Mouse (Mus musculus) midbrain, embryonic 16.5 days (tissue): ENCODE measurements around the gene Gtf2a1. TPM values are rescaled to one million over a fixed set of nuclear protein-coding genes. Genes with fewer than 3 reads are reported as not detected.
A peak's percentile ranks its signal among the peaks of the same experiment; 100 is the strongest.

Experiments
- ATAC-seq: fragments of 200-750 bp; cut with Nextera tagmentation; 2 replicates; pipeline ENCODE4 v1.8.0; 2017; ENCODE audit warnings: moderate TSS enrichment
- H3K27ac ChIP-seq: fragments of 300-500 bp; sonication (generic); 2 replicates; pipeline ENCODE4 v1.5.1; 2014; ENCODE audit warnings: mild to moderate bottlenecking, low read length, mixed read lengths
- H3K27me3 ChIP-seq: fragments of 300-500 bp; sonication (generic); 2 replicates; pipeline ENCODE4 v1.6.1; 2014; ENCODE audit warnings: low read depth, low read length, mixed read lengths; ENCODE audit not compliant: control insufficient read depth, insufficient read depth
- H3K36me3 ChIP-seq: fragments of 300-500 bp; sonication (generic); 2 replicates; pipeline ENCODE4 v1.6.1; 2014; ENCODE audit warnings: mild to moderate bottlenecking, low read length, moderate library complexity, mixed read lengths; ENCODE audit not compliant: control insufficient read depth, insufficient read depth
- H3K4me1 ChIP-seq: fragments of 300-500 bp; sonication (generic); 2 replicates; pipeline ENCODE4 v1.6.1; 2014; ENCODE audit warnings: mild to moderate bottlenecking, low read length, mixed read lengths; ENCODE audit not compliant: control insufficient read depth, insufficient read depth
- H3K4me2 ChIP-seq: fragments of 300-500 bp; sonication (generic); 2 replicates; pipeline ENCODE4 v1.6.1; 2014; ENCODE audit warnings: mild to moderate bottlenecking, low read length, mixed read lengths
- H3K4me3 ChIP-seq: fragments of 300-500 bp; sonication (generic); 2 replicates; pipeline ENCODE4 v1.5.1; 2014; ENCODE audit warnings: low read depth, mild to moderate bottlenecking, low read length, moderate library complexity, mixed read lengths
- H3K9ac ChIP-seq: fragments of 300-500 bp; sonication (generic); 2 replicates; pipeline ENCODE4 v1.6.1; 2014; ENCODE audit warnings: low read depth, low read length, mixed read lengths
- H3K9me3 ChIP-seq: fragments of 300-500 bp; sonication (generic); replicated peaks from 2 replicates; pipeline ENCODE4 v1.6.1; 2014; ENCODE audit warnings: mild to moderate bottlenecking, low read length, mixed read lengths; ENCODE audit not compliant: control insufficient read depth, poor library complexity, severe bottlenecking
- WGBS: fragments of 180-500 bp; shearing (Covaris S2); extraction: QIAGEN DNeasy Blood & Tissue Kit; methylation state at CpG from one replicate; pipeline ENCODE4 v1.1.7; 2014; 5-methylcytosine and 5-hydroxymethylcytosine counted together
- polyA plus RNA-seq: library from polyadenylated mRNA; unstranded; fragments of >200 nt; fragmentation: Nextera tagmentation; extraction: Ambion mirVana; gene quantifications from 2 replicates; pipeline ENCODE4 v1.2.1, GENCODE M21; 2015

Gene Gtf2a1
- polyA plus RNA-seq = 68.0 and 72.2 TPM in 2 replicates

DNA sequence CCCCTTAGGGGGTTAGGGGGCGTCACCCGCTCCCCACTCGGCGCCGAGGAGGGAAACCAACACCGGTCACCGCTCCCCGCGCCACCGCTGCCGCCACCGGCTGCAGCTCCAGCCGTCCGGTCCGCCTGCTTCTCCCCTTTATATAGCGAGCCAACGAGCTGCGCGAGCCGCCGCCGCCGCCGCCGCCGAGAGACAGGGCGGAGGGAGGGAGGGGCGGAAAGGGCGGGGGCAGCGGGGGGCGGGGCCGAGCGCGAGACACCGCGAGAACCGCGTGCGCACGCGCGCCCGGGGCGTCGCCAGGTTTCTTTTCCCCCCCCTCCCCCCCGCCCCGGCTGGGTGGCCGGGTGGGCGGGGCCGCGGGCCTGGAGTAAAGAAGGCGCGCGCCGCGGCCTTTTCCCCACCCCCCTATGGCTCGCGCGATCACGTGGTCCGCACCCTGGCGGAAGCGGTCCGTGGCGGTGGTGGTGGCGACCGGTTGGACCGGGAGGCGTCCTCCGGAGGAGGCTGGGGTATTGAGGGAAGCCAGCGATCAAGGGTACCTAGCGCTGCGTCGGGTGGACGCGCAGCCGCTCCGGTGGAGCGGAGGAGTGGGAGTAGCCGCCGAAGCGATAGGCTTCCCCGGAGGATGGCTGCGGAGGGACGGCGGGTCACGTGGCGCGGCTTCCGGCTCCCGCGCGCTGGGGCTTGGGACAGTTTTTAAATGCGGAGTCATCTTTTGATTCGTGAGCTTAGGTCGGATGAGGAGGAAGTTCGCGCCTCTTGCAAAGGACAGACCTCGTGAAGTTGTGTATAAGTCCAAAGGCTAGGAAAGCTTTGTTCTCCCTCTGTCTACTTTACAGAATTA is at the start of gene Gtf2a1:
Gene Gtf2a1, minus strand, starts transcription at position 641 of the 844 bp plus-strand sequence.
- H3K9me3 ChIP-seq = no peaks in the 10 kb centered on the region
- peak within 1 kb of the TSS; percentile 71 for H3K4me2 ChIP-seq
- H3K27ac ChIP-seq = peak within 1 kb of the TSS; percentile 100
- peak; percentile 86 for ATAC-seq
- H3K27me3 ChIP-seq = no peaks in the 10 kb centered on the region
- H3K9ac ChIP-seq = peak within 1 kb of the TSS; percentile 99
- H3K4me1 ChIP-seq = peaks cover 15% of the 10 kb centered on the region
- H3K36me3 ChIP-seq = no peaks in the 10 kb centered on the region
- H3K4me3 ChIP-seq = peak within 1 kb of the TSS; percentile 87
- under 1% methylated on average over 69 of the region's 99 CpGs for WGBS

DNA sequence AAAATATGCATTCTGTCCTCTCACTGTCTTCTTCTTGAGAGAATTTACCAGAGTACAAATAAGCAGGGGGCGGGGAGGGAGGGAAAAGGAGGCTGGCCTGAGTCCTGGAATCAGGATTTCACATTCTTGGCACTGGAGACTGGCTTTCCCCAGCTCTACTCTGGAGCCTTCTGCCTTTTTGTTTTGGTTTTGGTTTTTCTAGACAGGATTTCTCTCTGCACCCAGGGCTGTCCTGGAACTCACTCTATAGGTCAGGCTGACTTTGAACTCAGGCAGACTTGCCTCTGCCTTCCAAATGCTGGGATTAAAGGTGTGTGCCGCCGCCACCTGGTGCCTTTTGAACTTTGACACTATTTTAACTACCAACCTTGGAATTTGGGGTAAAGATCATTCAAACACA is 48.1 kb upstream of the Gtf2a1 start:
- no peak overlapping the region for H3K9ac ChIP-seq
- H3K36me3 ChIP-seq = no peaks in the 10 kb centered on the region
- no peaks in the 10 kb centered on the region for H3K27me3 ChIP-seq
- no peaks in the 10 kb centered on the region for H3K9me3 ChIP-seq
- ATAC-seq = no peak
- H3K4me3 ChIP-seq = no peak overlapping the region
- 86% methylated on average over 3 of the region's 3 CpGs for WGBS
- H3K4me1 ChIP-seq = peaks cover 17% of the 10 kb centered on the region
- no peak overlapping the region for H3K4me2 ChIP-seq
- no peak overlapping the region for H3K27ac ChIP-seq

DNA sequence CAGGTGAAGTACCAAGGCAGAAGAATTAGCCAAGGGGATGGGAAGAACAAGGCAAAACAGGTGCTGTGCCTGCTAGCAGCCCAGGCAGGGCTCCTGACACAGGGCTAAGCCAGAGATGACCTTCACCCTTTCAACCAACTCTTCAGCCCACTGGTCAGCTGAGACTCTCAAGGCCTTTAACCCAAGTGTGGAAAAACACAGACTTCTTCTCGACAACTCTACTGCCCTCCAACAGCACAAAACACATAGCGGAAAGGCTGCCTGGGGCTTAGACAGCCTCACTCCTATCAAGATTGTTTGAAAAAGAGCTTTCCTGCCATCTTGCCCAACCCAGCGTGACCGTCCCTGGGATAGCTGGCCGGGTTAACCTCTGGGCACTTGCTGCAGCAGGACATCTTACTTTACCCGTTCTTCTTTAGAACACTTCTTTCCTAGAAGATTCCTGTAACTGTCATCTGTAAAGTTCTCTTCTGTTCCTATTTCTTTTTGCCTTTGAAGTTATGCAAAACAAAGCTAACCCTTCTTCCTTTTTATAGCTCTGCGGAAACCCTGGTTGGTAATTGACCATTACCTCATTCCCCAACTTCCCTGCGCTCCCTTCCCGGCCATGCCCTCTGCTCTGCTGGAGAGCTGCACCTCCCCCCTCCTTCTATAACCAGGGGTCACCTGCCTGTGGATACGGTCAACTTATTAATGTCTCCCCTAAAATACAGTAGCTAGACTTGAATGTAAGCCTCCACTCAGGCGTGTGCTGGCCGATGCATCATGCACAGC is 47.0 kb upstream of the Gtf2a1 start:
- Histone ChIP-seq H3K4me2 (no peak overlapping the region), H3K4me3 (no peak overlapping the region), H3K27ac (no peak overlapping the region), H3K36me3 (no peaks in the 10 kb centered on the region), H3K27me3 (no peaks in the 10 kb centered on the region), H3K4me1 (peaks cover 12% of the 10 kb centered on the region), H3K9me3 (no peaks in the 10 kb centered on the region), H3K9ac (no peak overlapping the region)
- no peak for ATAC-seq
- WGBS = 69% methylated on average over 12 of the region's 12 CpGs

DNA sequence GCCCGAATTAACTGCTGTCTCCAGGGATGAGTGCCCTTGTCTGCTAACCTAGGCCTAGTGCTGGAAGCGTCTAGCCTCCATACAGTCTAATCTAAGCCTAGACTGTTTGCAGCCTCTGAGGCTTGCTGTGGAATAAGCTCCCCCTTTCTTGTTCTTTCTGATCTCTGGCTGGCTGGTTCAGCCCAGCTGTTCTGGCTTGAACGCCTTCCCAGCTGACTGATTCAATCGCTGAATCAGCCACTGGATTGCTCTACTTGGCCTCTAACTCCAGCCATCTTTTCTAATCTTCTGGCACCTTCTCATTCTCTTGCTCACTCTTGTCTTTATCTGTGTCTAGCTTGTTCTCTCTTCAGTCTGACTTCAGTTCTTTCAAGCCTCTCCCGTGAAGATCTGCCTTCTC is 36.2 kb upstream of the Gtf2a1 start:
- Histone ChIP-seq H3K4me1 (no peaks in the 10 kb centered on the region), H3K27ac (no peak overlapping the region), H3K36me3 (no peaks in the 10 kb centered on the region), H3K27me3 (no peaks in the 10 kb centered on the region), H3K9me3 (no peaks in the 10 kb centered on the region), H3K9ac (no peak overlapping the region), H3K4me3 (no peak overlapping the region), H3K4me2 (no peak overlapping the region)
- ATAC-seq = no peak
- WGBS = 86% methylated on average over 5 of the region's 5 CpGs

DNA sequence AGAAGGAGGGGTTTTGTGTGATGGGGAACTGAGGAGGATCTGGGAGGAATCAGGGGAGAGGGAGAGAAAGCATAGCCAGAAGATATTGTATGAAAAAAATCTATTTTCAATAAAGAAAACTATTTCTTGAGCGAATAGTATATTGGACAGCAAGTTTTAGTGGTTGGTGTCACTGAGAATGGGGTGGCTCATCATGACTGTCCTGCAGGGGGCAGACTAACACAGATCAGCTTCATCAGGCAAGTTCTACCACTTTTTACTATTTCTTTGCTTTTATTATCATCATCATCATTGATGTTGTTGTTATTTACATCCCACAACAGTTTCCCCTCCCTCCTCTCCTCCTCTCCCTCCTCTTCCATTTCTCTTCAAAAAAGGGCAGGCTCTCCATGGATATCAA is 34.7 kb upstream of the Gtf2a1 start:
- no peak for ATAC-seq

DNA sequence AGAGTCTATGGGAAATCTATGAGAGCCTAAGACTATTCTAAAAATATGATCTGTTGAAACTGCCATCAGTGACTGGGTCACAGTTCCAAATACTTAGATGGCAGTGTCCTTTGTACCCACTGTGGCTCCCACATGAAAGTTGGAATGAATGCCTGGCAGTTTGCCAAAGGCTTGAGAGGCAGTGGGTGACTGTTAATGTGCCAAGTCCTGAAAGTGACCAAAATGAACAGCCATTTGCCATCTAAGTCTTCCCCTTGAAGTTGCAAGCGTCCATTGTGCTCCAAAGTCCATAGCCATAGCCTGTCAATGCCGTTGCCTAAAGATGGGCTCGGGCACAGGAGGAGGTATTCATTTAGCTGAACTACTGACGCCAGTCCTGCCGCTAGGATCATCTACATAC is 19.1 kb upstream of the Gtf2a1 start:
- Histone ChIP-seq H3K4me3 (no peak overlapping the region), H3K36me3 (no peaks in the 10 kb centered on the region), H3K4me1 (no peaks in the 10 kb centered on the region), H3K9ac (no peak overlapping the region), H3K27ac (no peak overlapping the region), H3K27me3 (no peaks in the 10 kb centered on the region), H3K4me2 (no peak overlapping the region), H3K9me3 (no peaks in the 10 kb centered on the region)
- WGBS = 69% methylated on average over 5 of the region's 5 CpGs
- ATAC-seq = no peak

More for the DNA sequence above, 34.7 kb upstream of the Gtf2a1 start:
- Histone ChIP-seq H3K27me3 (no peaks in the 10 kb centered on the region), H3K36me3 (no peaks in the 10 kb centered on the region), H3K4me1 (no peaks in the 10 kb centered on the region), H3K27ac (no peak overlapping the region), H3K4me3 (no peak overlapping the region), H3K9ac (no peak overlapping the region), H3K9me3 (no peaks in the 10 kb centered on the region), H3K4me2 (no peak overlapping the region)
- 67% methylated on average over 1 of the region's 1 CpGs for WGBS

DNA sequence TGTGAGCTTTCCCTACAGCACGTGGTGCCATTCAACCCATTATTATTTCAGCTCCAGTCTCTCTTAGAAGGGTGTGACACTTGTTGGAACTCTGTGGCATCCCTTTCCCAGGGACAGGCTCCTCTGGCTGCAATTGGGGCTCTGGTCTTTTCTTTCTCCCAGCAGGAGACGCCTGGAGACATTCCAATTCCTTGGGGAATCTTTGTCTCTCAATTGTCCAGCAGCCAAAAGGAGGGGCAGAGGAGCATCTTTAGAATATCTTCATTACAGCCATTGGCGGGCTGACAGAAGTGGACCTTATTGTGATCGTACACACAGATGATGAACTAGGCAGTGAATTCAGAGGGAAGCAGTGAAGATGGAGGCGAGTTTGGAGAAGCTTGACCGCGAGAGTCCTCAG is 17.4 kb upstream of the Gtf2a1 start:
- no peaks in the 10 kb centered on the region for H3K27me3 ChIP-seq
- no peak overlapping the region for H3K4me2 ChIP-seq
- no peaks in the 10 kb centered on the region for H3K9me3 ChIP-seq
- H3K36me3 ChIP-seq = no peaks in the 10 kb centered on the region
- H3K9ac ChIP-seq = no peak overlapping the region
- H3K4me1 ChIP-seq = no peaks in the 10 kb centered on the region
- no peak overlapping the region for H3K27ac ChIP-seq
- 27% methylated on average over 7 of the region's 7 CpGs for WGBS
- H3K4me3 ChIP-seq = no peak overlapping the region
- ATAC-seq = no peak

DNA sequence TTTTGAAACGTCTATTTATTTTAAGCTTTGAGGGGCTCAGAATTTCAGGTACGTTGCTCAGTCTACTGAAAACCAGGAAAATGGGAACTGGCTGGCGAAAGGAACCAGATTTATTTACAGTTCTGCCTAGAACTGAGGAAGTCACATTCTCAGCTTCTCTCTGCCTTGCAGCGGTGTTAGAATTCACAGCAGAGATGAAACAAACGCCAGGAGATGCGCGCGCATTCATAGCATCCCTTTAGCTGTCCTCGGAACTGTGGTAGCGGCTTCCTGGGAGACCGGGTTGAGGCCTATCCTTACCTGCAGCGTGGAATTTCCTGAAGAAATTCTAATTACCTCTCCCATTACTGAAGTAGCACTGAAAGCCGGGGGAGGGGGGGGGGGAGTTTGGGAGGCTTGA is 16.4 kb upstream of the Gtf2a1 start:
- Histone ChIP-seq H3K9ac (no peak overlapping the region), H3K27ac (no peak overlapping the region), H3K4me1 (no peaks in the 10 kb centered on the region), H3K27me3 (no peaks in the 10 kb centered on the region), H3K36me3 (no peaks in the 10 kb centered on the region), H3K4me3 (no peak overlapping the region), H3K4me2 (no peak overlapping the region), H3K9me3 (no peaks in the 10 kb centered on the region)
- WGBS = 92% methylated on average over 13 of the region's 13 CpGs
- no peak for ATAC-seq

DNA sequence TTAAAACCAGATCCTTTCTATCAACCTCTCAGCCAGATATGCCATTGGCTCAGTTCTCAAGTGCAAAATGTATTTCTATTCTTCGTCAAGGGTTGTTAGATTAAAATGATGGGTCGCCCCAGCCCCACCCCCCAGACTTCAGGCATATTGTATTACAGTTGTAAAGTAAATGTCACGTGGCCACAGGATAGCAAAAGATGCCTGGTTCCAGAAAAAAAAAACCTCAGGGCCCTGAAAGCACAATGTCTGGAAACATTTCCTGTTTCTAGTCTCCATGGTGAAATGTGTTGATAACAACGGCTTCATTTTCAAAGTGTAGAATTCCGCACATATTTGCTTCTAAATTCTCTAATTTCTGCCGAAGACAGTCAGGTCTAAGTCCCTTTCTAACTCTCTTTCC is 14.3 kb upstream of the Gtf2a1 start:
- no peaks in the 10 kb centered on the region for H3K27me3 ChIP-seq
- H3K4me1 ChIP-seq = no peaks in the 10 kb centered on the region
- no peak overlapping the region for H3K4me3 ChIP-seq
- H3K4me2 ChIP-seq = no peak overlapping the region
- 83% methylated on average over 6 of the region's 6 CpGs for WGBS
- no peak overlapping the region for H3K9ac ChIP-seq
- no peak for ATAC-seq
- H3K36me3 ChIP-seq = no peaks in the 10 kb centered on the region
- H3K27ac ChIP-seq = no peak overlapping the region
- no peaks in the 10 kb centered on the region for H3K9me3 ChIP-seq
